Mouse (Mus musculus) left cerebral cortex, postnatal 4 days (tissue): ENCODE measurements at regions not wholly inside any gene's neighbourhood (a gene's known extent, or its start where the extent isn't known, plus 50 kb on each side); places are given as distances from the start of the nearest gene placed in this dataset.

Experiments used
- DNase-seq: peaks from one replicate; pipeline ENCODE4 v3.0.0-alpha.2; 2022
- intact Hi-C: fragments of 180-260 bp; cut with DNase I; formaldehyde crosslinking; loops from one replicate; pipeline ENCODE4 v1.15.1; 2025

GRCm38 (mm10) chr7:117226294-117226693 is 154.5 kb upstream of the Xylt1 start:
- intact Hi-C loops: no loop called here
- no peak for DNase-seq

- no peak for DNase-seq
- intact Hi-C loops: no loop called here
Measured at GRCm38 (mm10) chr7:117229619-117230018, 151.2 kb upstream of the Xylt1 start.

- intact Hi-C loops: no loop called here
- no peak for DNase-seq
Measured at GRCm38 (mm10) chr7:117256819-117257218, 124.0 kb upstream of the Xylt1 start.

GRCm38 (mm10) chr7:117258557-117258956 is 122.2 kb upstream of the Xylt1 start:
- no peak for DNase-seq
- intact Hi-C loops: no loop called here

- intact Hi-C loops: no loop called here
Measured at GRCm38 (mm10) chr7:117259151-117259550, 121.6 kb upstream of the Xylt1 start.

GRCm38 (mm10) chr7:117259674-117260294 is 121.0 kb upstream of the Xylt1 start:
- intact Hi-C loops: no loop called here
- DNase-seq: no peak

More at GRCm38 (mm10) chr7:117259151-117259550, 121.6 kb upstream of the Xylt1 start:
- no peak for DNase-seq

DNA sequence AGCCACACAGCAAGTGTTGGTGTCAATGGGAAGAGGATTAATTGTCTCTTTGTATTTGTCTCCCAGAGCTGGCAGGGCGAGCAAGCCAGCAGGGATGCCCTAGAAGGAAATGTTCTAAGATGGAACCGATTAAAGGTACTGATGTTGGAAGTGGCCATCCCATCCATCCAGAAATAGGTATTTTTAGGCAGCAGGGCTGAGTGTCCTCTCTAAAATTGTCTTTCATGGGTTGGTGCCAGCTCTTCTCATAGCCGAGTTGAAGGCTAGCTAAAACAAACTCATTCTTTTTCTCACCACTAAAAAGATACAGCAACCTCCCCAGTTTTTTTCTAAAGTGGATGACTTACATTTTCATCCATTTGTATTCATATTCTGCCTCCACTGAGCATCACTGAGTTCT is 120.2 kb upstream of the Xylt1 start:
- no peak for DNase-seq
- intact Hi-C loops: no loop called here

DNA sequence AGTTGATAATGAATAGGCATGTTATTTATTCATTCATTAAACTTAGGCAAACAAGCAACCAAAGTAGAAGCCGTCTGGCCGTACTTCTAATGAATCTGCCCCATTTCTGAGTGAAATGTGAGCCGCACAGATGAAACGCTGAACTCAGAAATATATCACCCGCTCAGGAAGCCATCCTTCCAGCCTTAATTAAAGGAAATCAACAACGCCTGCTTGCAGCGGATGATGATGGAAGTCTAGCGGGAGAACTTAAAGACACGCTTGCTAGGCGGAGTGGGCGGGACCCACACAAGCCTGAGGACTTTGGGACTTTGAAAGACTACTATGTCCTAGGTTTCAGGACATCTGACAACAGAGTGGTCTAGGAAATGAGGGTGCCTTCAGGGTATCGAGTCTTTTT is 117.7 kb upstream of the Xylt1 start:
- no peak for DNase-seq
- intact Hi-C loops: no loop called here

- no peak for DNase-seq
- intact Hi-C loops: no loop called here
Measured at GRCm38 (mm10) chr7:117264341-117264740, 116.4 kb upstream of the Xylt1 start.

DNA sequence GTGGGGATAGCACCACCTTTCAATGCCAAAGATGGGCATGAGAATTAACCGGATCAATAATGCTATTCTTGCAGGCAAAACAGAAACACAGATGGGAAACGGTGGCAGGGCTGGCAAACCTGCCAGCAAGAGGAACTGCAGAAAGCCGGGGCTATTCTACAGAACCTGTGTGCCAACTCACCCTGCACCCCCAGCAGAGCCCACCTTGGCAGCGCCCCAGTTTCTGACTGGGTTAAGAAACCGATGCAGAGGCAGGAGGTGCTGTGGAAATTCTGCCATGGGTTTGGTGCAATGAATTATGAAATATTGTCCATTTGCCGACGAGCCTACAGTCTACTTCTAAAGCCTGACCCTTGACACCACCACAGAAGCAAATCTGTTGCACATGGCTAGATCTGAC is 112.7 kb upstream of the Xylt1 start:
- intact Hi-C loops: no loop called here
- DNase-seq: peak; percentile 75

- no peak for DNase-seq
- intact Hi-C loops: no loop called here
Measured at GRCm38 (mm10) chr7:117269263-117269897, 111.4 kb upstream of the Xylt1 start.

- DNase-seq: no peak
- intact Hi-C loops: no loop called here
Measured at GRCm38 (mm10) chr7:117278388-117278961, 102.3 kb upstream of the Xylt1 start.

- intact Hi-C loops: no loop called here
Measured at GRCm38 (mm10) chr7:117282194-117282593, 98.6 kb upstream of the Xylt1 start.

GRCm38 (mm10) chr7:117285206-117285605 is 95.6 kb upstream of the Xylt1 start:
- DNase-seq: no peak
- intact Hi-C loops: no loop called here

More at GRCm38 (mm10) chr7:117282194-117282593, 98.6 kb upstream of the Xylt1 start:
- no peak for DNase-seq

DNA sequence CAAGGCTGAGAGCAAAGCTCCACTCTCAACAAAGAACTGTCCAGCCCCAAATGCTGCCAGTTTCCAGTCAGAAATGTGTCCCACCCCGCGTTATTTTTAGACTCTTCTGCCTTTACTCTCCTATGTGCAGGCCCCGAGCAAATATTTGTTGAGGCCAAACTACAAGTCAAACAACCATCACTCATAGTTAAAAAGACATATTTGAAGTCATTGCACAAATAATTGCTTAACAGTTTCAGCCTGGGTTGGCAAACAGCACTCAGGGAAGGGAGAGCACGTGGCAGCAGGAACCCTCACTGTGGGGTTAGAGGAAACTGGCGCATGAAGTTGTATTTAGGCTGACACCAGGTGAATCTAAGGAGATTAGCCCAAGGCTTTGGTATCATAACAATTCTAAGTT is 94.8 kb upstream of the Xylt1 start:
- no peak for DNase-seq
- intact Hi-C loops: no loop called here

DNA sequence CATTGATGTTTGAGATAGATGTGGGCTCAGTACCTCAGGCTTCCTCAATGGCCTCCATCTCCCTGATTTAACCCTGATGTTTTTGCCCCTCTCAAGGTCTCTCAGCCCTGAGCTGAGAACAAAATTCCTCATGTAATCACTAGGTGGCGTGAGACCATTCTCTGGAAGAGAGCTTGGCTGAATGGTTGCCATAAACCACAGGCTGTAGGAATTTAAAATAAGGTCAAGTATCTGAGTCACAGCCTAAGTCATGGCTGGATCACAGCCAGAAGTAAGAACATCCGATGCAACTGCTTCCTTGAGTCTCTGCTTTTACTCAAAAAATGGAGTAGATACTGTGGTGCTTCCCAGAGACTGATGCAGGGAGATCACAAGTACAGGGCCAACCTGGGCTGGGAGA is 77.1 kb upstream of the Xylt1 start:
- intact Hi-C loops: no loop called here
- DNase-seq: no peak

- DNase-seq: no peak
- intact Hi-C loops: no loop called here
Measured at GRCm38 (mm10) chr7:117310586-117311200, 70.1 kb upstream of the Xylt1 start.

DNA sequence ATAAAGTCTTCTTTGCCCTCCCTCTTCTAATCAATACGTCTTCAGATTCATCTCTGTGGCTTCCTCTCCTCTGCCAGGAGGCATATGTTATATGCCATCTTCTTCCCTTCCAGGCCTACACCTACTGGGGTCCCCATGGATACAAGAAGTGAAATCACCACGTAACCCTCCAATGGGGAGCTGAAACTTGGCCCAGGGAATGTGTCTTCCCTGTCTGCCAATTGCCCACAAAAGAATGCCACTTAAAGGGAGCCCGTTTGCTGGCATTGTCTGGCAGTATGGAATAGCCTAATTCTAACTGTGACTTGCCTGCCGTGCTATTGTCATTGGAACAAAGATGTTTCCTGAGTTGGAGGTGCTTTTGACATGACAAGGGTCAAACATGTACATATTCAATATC is 69.5 kb upstream of the Xylt1 start:
- DNase-seq: no peak
- intact Hi-C loops: no loop called here

- DNase-seq: no peak
- intact Hi-C loops: no loop called here
Measured at GRCm38 (mm10) chr7:117316126-117316805, 64.5 kb upstream of the Xylt1 start.

- peak; percentile 32 for DNase-seq
- intact Hi-C loops: no loop called here
Measured at GRCm38 (mm10) chr7:117317362-117317761, 63.4 kb upstream of the Xylt1 start.

DNA sequence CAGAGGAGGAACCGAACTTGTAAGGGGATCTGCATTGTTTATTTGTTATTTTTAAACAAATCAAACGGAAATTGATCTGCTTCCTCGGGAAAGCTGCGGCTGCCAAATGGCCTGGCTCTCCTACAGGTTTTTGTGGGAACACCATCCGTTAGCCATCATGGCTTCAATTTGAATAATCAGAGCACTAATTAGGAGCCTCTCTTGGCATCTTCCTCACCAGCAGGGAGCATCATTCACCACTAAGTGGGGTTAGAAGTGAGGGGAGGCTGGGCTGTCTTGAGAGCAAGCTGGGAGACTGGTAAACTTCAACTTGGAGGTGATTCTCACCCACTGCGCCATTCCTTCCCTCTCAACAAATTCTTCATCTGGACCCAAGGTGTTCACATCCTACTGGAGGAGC is 60.2 kb upstream of the Xylt1 start:
- intact Hi-C loops: no loop called here

More for the DNA sequence above, 60.2 kb upstream of the Xylt1 start:
- peak; percentile 42 for DNase-seq
